Mouse (Mus musculus): Measurements from ENCODE around the gene Lysmd2. TPM values are rescaled to one million over a fixed set of nuclear protein-coding genes. Genes with fewer than 3 reads are reported as not detected.

Lysmd2 gene
- total and polyA plus RNA-seq, 2 experiments from 2014 or later, result 12.0 to 21.2 TPM

GRCm38 (mm10) chr9:75597036-75597435 is 28.5 kb upstream of the Lysmd2 start:
- 0 out of 2 replicates have a peak, but pooled peaks cover 13% of the 10 kb centered on the region for H3K4me1 ChIP-seq (ENCODE audit: control insufficient read depth, insufficient read depth)
- no peak for ATAC-seq (ENCODE audit: insufficient read depth, low read depth)
- TF ChIP-seq CTCF (IDR thresholded peaks at IDR 0.05; ENCODE audit: low read depth), result no peak
- no peak for TF ChIP-seq EP300 (IDR thresholded peaks at IDR 0.05; ENCODE audit: low read depth)

DNA sequence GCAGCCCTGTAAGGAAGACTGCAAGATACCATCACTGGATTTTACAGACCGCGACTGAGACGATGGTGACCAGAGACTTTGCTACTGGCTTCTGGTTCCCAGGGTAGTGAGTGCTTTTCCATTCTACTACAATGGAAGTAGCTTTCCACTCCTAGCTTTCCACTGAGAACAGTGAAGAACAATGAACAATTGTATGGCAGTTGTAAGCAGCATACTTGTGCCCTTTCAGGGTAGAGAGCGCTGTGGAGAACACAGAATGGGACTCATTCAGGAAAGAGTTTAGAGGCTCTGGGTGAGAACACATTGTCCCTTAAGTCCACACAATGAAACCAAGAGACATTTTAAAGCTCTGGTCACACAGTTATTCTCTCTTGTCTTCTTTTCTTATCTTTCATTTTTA is 27.9 kb upstream of the Lysmd2 start:
- no peaks in the 10 kb centered on the region for H3K36me3 ChIP-seq (replicated peaks; ENCODE audit: control insufficient read depth, insufficient read depth, low read length)
- H3K27me3 ChIP-seq (ENCODE audit: control insufficient read depth, insufficient read depth, low read length), result no peaks in the 10 kb centered on the region
- WGBS, result 71% methylated on average over 4 of the region's 4 CpGs
- no peak overlapping the region for H3K27ac ChIP-seq (ENCODE audit: low read depth)
- no peak overlapping the region for H3K4me3 ChIP-seq (ENCODE audit: low read depth, low read length)
- no peaks in the 10 kb centered on the region for H3K9me3 ChIP-seq (replicated peaks; ENCODE audit: control insufficient read depth, low read length)
- no peak for TF ChIP-seq EP300 (IDR thresholded peaks at IDR 0.05; ENCODE audit: low read depth)
- TF ChIP-seq CTCF (IDR thresholded peaks at IDR 0.05; ENCODE audit: low read depth), result no peak
- 0 out of 2 replicates have a peak, but pooled peaks cover 13% of the 10 kb centered on the region for H3K4me1 ChIP-seq (ENCODE audit: control insufficient read depth, insufficient read depth)
- no peak overlapping the region for H3K9ac ChIP-seq (replicated peaks; ENCODE audit: low read depth, low read length)
- ATAC-seq (ENCODE audit: insufficient read depth, low read depth) (no peak), DNase-seq (ENCODE audit: low spot score) (no peak)
- no peak overlapping the region for H3K4me2 ChIP-seq (ENCODE audit: low read depth, low read length)

More at GRCm38 (mm10) chr9:75597036-75597435, 28.5 kb upstream of the Lysmd2 start:
- H3K27me3 ChIP-seq (ENCODE audit: control insufficient read depth, insufficient read depth, low read length), result no peaks in the 10 kb centered on the region
- H3K4me2 ChIP-seq (ENCODE audit: low read depth, low read length), result no peak overlapping the region
- H3K4me3 ChIP-seq (ENCODE audit: low read depth, low read length), result no peak overlapping the region
- no peaks in the 10 kb centered on the region for H3K36me3 ChIP-seq (replicated peaks; ENCODE audit: control insufficient read depth, insufficient read depth, low read length)
- WGBS, result 83% methylated on average over 13 of the region's 13 CpGs
- H3K9ac ChIP-seq (replicated peaks; ENCODE audit: low read depth, low read length), result no peak overlapping the region
- no peak overlapping the region for H3K27ac ChIP-seq (ENCODE audit: low read depth)
- no peak for DNase-seq (ENCODE audit: low spot score)
- H3K9me3 ChIP-seq (replicated peaks; ENCODE audit: control insufficient read depth, low read length), result no peaks in the 10 kb centered on the region

- Histone ChIP-seq H3K4me2 (ENCODE audit: low read depth, low read length) (no peak overlapping the region), H3K4me3 (ENCODE audit: low read depth, low read length) (no peak overlapping the region), H3K27ac (ENCODE audit: low read depth) (no peak overlapping the region), H3K4me1 (ENCODE audit: control insufficient read depth, insufficient read depth) (0 out of 2 replicates have a peak, but pooled peaks cover 13% of the 10 kb centered on the region), H3K9ac (replicated peaks; ENCODE audit: low read depth, low read length) (no peak overlapping the region), H3K27me3 (ENCODE audit: control insufficient read depth, insufficient read depth, low read length) (no peaks in the 10 kb centered on the region), H3K9me3 (replicated peaks; ENCODE audit: control insufficient read depth, low read length) (no peaks in the 10 kb centered on the region), H3K36me3 (replicated peaks; ENCODE audit: control insufficient read depth, insufficient read depth, low read length) (no peaks in the 10 kb centered on the region)
- peak; percentile 73; the same call in 1 of the 2 replicates for ATAC-seq (ENCODE audit: insufficient read depth, low read depth)
- peak; percentile 59 for DNase-seq (ENCODE audit: low spot score)
- 35% methylated on average over 5 of the region's 5 CpGs for WGBS
- TF ChIP-seq EP300 (IDR thresholded peaks at IDR 0.05; ENCODE audit: low read depth) (no peak), CTCF (IDR thresholded peaks at IDR 0.05; ENCODE audit: low read depth) (no peak)
Observed at GRCm38 (mm10) chr9:75599191-75599841, 26.2 kb upstream of the Lysmd2 start.

DNA sequence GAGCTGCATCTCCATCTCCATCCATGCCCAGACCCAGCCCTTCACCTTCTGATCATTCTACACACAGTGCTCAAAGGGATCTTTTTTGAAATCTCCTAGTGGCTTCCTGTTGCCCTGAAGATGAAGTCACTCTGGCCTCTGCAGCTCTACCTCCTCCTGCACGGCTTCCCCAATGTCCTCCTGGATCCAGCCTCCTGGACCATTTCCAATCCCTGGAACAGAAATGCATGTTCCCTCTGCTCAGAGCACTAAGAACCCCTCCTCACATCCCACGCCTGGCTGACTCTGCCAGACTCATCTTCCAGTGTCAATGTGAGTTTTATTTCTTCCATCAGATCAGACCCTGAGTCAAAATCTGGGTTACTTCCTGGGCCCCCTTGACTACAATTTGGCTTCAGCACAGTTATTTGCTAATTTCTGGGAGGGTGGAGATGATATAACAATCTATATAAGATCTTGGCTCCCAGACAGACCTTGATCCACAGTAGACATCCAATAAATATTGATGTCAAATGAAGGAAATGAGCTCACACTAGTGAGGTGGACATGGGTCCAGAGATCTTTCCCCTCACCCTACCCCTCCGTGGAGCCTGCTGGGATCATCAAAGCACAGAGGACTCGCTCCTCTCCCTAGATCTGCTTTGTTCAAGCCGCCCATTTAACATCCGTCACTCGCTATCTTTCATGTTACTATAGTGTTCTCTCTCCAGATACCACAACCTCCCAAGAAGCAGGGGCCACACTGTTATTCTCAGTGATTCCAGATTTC is 25.2 kb upstream of the Lysmd2 start:
- 53% methylated on average over 7 of the region's 7 CpGs for WGBS
- H3K4me1 ChIP-seq (ENCODE audit: control insufficient read depth, insufficient read depth), result 0 out of 2 replicates have a peak, but pooled peaks cover 13% of the 10 kb centered on the region
- ATAC-seq (ENCODE audit: insufficient read depth, low read depth) (no peak), DNase-seq (ENCODE audit: low spot score) (no peak)
- H3K4me2 ChIP-seq (ENCODE audit: low read depth, low read length), result no peak overlapping the region
- H3K4me3 ChIP-seq (ENCODE audit: low read depth, low read length), result no peak overlapping the region
- no peaks in the 10 kb centered on the region for H3K27me3 ChIP-seq (ENCODE audit: control insufficient read depth, insufficient read depth, low read length)
- no peak for TF ChIP-seq CTCF (IDR thresholded peaks at IDR 0.05; ENCODE audit: low read depth)
- TF ChIP-seq EP300 (IDR thresholded peaks at IDR 0.05; ENCODE audit: low read depth), result no peak
- no peaks in the 10 kb centered on the region for H3K36me3 ChIP-seq (replicated peaks; ENCODE audit: control insufficient read depth, insufficient read depth, low read length)
- no peaks in the 10 kb centered on the region for H3K9me3 ChIP-seq (replicated peaks; ENCODE audit: control insufficient read depth, low read length)
- H3K27ac ChIP-seq (ENCODE audit: low read depth), result no peak overlapping the region
- H3K9ac ChIP-seq (replicated peaks; ENCODE audit: low read depth, low read length), result no peak overlapping the region

- H3K4me1 ChIP-seq (ENCODE audit: control insufficient read depth, insufficient read depth), result 0 out of 2 replicates have a peak, but pooled peaks cover 13% of the 10 kb centered on the region
- no peak overlapping the region for H3K4me3 ChIP-seq (ENCODE audit: low read depth, low read length)
- no peak for TF ChIP-seq EP300 (IDR thresholded peaks at IDR 0.05; ENCODE audit: low read depth)
- no peak for TF ChIP-seq CTCF (IDR thresholded peaks at IDR 0.05; ENCODE audit: low read depth)
- no peak overlapping the region for H3K9ac ChIP-seq (replicated peaks; ENCODE audit: low read depth, low read length)
- WGBS, result 46% methylated on average over 12 of the region's 12 CpGs
- DNase-seq (ENCODE audit: low spot score), result no peak
- H3K9me3 ChIP-seq (replicated peaks; ENCODE audit: control insufficient read depth, low read length), result no peaks in the 10 kb centered on the region
- H3K27ac ChIP-seq (ENCODE audit: low read depth), result no peak overlapping the region
- no peaks in the 10 kb centered on the region for H3K36me3 ChIP-seq (replicated peaks; ENCODE audit: control insufficient read depth, insufficient read depth, low read length)
- H3K27me3 ChIP-seq (ENCODE audit: control insufficient read depth, insufficient read depth, low read length), result no peaks in the 10 kb centered on the region
- H3K4me2 ChIP-seq (ENCODE audit: low read depth, low read length), result peak overlapping the region; percentile 16; the same call in 1 of the 2 replicates
- peak; percentile 41 for ATAC-seq (ENCODE audit: insufficient read depth, low read depth)
Observed at GRCm38 (mm10) chr9:75601510-75601909, 24.0 kb upstream of the Lysmd2 start.

Data from heart, postnatal 0 days (tissue).